Mouse (Mus musculus) erythroblast, embryonic 14.5 days (primary cell): ENCODE measurements around the gene Cpsf7.

Experiments used
- GATA1 ChIP-seq: IDR thresholded peaks from 2 replicates; pipeline ENCODE4 v1.6.1; 2012; ENCODE audit warnings: low read length, inconsistent platforms, mixed read lengths
- TAL1 ChIP-seq: IDR thresholded peaks from 3 replicates; pipeline ENCODE4 v1.6.1; 2012; ENCODE audit warnings: low read length, inconsistent platforms, mixed read lengths

DNA sequence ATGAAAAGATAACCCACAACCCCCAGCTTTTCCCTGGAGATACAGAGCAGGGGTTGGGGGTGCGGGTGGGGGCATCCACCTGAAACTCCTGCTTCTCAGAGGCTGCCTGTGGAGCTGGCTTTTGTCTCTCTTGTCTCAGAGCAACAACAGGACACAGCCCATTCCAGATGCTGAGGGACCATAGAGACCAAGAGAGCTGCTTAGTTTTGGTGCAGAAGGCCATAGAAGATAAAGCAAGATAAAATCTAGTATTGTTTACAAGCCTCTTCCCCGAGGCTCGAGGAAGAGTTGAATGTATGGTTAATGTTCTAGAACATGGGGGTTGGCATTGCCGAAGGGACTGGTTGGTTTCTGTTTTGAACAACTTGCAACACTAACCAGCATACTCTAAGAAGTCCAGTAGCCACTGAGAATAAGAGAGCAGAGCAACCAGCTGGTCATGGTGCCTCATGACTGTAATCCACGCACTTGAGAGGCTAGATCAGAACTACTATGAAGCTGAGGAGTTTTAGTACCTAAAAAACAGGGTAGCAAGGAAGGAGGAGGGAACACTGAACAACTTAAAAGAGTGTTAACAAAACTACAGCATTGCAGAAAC is 1.5 kb upstream of the Cpsf7 start:
- TF ChIP-seq TAL1 = no peak
- no peak for TF ChIP-seq GATA1
